Mouse (Mus musculus) right cerebral cortex, postnatal 36 days (tissue): ENCODE data around the gene Tmem163.
A peak's percentile ranks its signal among the peaks of the same experiment; 100 is the strongest.

Source experiments
- DNase-seq, 2 experiments: peaks; one replicate each; pipeline ENCODE4 v3.0.0; 2022; ENCODE audit warnings: low spot score in 2 of 2, mixed read lengths in 1 of 2

Gene Tmem163

DNA sequence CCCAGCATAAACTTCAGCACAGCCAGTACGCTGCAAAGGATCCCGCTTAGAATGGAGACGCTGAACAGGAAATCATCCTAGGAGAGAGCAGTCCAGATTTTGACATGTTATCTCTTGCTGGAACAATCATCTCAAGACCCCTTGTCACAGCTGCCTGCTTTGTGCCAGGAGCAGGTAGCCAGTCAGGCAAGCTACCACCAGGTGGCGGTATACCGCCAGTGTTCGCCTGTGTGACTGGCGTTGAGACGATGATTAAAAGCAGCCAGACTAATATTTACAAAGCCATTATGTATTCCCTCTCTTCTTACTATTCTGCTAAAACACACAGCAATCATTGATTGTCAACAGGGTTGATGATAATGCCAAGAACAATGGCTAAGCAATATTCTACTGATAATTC, 179.1 kb downstream of the Tmem163 start:
- peak; percentile 54 to 70 for DNase-seq

DNA sequence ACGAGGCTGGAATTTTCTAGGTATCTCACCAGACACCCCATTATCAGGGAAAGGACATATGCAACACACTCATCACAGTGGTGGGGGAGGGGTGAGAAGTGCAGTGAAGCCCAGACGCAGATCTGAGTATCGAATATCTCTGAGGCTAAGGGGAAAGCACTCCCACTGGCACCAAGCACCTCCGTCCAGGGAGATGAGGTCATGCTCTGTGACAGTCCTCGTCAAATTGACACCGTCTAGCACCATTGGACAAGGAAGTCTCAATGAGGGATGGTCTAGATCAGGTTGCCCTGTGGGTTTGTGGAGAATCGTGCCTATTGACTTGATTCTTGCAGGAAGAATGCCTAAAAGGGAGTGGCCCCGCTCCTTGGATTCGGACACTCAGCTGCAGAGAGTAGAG, 180.6 kb downstream of the Tmem163 start:
- no peak for DNase-seq

DNA sequence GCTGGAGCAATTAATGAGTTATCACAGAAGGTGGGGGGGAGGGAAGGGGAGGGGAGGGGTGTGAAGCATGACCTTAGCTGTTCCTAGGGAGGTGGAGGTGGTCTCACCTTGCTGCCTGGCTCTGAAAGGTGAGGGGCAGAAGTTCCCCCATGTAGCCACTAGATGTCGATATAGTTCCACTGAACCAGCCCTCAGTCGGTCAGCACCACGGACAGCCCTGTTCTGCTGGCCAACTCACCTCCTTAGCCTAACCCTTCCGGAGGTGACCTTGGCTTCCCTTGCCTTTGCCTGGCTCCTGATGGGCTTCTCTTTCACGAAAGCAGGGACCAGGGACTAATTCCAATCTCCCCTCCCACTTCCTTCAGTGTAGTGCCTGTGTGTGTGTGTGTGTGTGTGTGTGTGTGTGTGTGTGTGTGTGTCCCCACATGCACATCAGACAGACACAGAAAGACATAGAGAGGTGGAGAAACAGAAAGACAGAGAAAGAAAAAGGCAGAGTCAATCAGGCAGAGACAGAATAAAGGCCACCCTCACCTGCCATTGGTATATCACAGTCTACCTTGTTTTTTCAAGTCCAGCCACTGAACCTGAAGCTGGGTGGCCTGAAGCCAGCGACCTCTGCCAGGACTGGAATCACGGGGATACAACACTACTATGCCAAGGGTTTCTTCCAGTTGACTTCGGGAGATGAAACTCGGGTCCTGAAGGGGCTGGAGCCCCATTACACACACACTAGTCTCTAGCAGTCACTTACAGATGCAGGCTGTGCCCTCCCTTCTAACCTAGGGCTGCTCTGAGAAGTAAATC, 182.4 kb downstream of the Tmem163 start:
- no peak for DNase-seq

DNA sequence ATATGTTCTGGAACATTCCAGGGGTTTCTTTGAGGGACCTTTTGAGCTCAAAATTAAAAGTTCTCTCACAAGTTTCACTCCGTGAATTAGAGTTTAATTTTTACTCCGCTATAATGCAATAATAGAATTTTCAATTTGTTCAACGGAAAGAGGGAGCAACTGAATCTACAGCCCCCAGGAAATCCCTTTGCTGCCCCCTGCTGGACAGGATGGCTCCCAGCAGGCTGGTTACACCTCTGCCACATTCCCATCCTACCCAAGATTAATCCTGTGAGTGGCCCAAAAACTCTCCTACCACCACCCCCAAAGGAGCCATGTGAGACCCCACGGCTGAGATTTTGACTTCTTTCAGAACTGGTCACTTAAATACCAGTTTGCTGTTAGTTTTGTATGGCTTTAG, 192.2 kb downstream of the Tmem163 start:
- DNase-seq: no peak

DNA sequence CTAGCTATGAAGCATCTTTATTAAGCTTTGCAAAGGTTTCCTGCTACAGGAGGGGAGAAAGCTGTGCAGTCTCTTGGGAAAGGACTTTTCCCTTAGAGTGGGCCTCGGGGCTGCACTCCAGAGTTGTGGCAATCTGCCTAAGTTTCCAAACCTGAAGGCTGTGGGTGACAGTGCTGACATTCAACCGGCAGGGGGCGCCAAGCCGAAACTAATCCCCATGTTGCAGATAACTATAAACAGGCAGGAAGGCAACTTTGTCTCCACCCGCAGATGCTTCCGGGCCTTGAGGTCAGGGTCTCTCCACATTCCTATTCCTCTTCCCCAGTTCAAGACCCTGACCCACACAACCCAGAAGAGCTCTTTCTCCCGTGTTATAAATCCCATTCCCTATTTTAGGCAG, 194.5 kb downstream of the Tmem163 start:
- no peak for DNase-seq

DNA sequence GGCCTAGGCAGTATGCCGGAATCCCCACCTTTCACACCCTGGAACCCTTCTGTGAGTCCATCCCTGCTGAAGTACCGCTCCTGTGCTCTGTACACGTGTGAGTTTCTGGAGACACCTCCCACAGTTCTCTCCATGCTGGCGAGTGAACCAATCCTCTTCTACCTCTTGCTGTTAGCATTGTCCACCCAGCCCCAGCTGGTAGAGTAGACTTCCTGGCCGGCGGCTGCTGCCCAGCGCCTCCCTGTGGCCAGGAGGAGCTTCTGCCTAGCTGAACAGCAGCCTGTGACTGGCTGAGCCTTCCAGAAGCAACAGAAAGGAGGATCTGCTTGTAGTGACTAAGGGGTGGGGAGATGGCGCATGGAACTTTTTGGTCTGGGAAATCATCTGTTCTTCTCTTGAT, 195.2 kb downstream of the Tmem163 start:
- no peak for DNase-seq

DNA sequence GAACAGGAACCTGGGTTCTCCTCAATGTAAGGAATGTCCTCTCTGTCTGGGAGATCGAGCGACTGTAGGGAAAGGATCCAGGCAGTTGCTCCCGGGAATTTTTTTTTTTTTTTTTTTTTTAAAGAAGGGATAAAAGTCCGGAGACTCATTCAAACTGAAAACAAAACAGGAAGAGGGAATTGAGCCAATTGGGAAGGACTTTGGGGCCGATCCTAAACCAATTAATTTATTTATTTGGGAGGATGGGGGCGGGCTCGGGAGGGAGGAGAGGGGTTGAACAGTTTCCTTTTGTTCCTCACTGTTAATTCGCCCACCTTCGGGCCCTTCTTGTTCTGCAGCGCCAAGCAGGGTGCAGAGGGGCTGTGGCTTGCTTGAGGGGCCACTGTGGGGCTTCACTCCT, 196.4 kb downstream of the Tmem163 start:
- no peak for DNase-seq

DNA sequence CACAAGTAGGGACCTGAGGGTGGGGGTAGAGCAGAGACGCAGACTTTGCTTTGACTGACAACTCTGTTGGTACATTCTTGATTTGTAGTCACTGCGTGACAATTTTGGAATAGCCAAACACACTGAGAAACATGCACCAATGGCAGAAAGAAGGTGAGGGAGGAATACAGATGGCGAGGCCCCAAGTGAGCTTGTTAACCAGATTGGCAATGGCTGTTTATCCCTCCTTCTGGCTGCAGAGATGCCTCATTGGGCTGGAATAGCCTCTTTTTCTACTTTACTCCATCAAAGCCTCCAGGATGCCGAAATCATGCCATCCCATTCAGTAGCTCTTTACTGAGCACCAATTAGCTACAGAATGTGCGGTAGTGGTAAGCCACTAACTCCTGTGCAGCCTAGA, 203.6 kb downstream of the Tmem163 start:
- DNase-seq: no peak

DNA sequence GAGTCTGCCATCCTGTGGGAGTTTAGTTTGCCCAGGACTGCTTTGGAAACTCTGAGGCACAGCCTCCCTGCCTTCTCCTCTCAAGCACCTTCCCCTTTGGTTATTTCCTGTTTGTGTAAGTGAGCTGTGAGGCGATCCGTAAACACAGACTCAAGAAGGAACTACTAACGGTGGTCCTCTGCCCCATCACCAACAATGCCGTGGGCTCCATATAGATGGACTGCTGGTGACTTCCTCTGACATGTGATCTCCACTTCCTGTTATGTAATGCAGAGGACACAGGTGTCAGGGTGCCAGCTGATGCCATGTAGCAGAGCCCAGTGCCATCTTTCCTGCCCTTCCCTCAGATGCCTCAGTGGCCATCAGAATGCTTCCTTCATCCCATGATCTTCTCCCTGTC, 209.2 kb downstream of the Tmem163 start:
- DNase-seq: no peak

DNA sequence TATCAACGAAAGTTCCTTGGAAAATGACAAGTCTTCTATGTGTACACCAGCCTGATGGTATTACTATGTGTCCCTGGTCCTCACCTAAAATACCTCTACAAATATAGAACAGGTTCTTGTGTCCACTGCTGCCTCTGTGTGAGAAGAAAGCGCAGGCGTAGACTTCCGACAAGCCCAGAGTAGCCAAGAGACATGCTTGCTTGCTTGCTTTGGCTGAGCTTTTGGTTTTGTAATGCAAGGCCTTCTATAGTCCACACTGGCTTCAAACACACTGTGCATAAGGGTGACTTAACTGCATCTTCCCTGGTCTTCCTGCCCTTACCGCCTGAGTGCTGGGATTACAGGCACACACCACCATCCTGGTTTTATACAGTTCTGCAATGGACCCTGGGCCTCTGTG, 212.1 kb downstream of the Tmem163 start:
- no peak for DNase-seq

DNA sequence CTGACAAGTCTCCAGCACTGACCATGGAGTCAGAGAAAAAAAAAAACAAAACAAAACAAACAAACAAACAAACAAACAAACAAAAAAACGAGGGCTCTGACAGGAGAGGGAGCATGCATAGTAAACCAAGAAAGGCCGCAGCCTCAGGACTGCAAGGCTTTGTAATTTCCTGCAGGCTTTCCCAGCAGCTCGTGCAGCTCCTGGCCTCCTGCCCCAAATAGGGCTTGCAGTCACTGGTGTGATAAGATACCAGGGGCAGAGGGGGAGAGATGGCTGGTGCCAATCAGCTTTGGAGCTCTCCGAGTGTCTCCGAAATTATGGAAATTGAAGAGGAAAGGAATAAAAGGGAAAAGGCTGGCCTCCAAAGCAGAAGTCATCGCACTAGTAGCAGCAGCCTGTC, 214.1 kb downstream of the Tmem163 start:
- no peak for DNase-seq

DNA sequence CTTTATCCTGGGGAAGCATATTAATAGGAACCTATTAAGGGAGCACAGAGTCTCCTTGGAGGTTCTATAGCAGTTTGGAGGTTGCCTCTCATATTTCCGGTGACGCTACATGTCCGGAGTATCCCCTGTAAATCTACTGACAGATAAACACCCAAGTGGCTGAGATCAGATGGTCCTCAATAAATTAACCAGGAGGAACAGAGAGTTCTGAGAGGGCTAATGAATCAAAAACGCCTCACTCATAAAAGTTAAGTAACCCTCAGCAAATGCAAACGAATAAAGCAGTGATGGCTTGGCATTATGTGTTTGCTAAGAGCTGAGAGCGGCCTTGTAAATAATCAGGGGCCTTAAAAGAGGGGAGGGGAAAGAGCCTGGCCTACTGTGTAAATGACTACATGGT, 215.3 kb downstream of the Tmem163 start:
- DNase-seq: no peak

DNA sequence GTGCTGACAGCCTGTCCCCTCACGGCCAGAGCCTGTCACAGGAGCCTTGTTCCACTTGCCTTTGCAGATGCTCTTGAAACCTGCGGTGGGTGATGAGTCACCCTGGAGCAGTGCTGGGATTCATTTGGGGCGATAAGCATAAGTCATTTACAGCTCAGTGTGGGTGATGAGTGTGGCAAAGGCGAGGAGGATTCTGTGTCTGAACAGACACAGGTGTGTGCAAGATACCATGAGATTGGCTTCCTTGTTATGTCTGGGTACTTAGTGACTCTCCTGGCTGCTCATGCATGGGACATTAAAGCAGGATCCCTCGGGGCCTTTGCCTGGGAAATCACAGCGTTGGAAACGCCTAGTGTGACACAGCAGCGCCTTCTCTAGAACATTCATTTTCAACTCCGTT, 218.3 kb downstream of the Tmem163 start:
- peak in 1 of 2 experiments; percentile 44 for DNase-seq

DNA sequence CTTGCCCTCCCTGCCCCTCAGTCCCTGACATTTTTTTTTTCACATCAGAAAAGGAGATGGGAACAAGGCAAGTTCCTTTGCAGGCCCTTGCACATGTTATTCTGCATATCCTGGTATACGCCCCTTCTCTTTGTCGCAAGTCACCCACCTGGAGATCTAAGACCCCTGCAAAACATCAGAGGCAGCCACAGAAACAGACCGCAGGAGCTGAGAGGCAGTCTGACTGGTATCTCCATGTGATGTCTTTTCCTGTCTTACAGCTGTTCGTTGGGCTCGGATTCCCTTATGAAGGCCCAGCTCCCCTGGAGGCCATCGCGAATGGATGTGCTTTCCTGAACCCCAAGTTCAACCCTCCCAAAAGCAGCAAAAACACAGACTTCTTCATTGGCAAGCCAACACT, 219.8 kb downstream of the Tmem163 start:
- no peak for DNase-seq

DNA sequence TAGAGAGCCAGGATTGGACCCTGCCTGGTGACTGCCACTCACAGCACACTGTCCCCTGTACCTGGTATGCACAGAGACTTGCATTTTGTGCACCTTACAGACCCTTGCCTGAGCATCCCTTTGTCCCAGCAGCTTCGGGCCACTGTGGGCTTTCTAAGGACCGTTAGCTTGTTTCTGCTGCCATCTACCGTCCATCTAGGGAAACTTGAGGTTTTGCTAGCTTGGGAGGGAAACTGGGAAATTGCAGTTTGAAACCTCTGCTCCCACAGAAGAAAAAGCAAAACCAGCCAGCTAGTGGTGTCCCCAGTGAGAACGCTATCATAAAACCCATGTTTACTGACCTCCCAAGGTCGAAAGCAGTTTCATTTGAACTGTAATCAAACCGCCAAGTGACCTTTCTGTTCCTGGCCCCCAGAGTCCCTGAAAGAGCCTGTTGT, 220.3 kb downstream of the Tmem163 start:
- DNase-seq: peak in 1 of 2 experiments; percentile 26

DNA sequence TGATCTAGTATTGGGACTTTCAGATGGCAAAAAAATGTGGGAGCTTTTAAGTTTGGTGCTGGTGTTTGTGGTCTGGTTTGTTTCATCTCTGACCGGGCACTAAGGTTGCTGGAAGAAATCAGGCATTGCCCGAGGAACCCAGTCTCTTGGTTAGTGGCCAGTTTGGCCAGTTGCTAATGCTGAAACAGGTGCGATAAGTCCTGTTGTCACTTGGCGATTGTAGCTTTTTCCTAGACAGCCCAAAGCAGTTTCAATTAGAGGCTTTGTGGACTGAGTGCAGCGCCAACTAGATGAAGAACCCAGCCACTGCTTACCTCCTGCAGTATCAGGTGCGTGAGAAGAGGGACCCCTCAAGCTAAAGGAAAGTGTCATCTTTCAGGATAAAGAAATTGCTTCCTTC, 226.0 kb downstream of the Tmem163 start:
- no peak for DNase-seq

DNA sequence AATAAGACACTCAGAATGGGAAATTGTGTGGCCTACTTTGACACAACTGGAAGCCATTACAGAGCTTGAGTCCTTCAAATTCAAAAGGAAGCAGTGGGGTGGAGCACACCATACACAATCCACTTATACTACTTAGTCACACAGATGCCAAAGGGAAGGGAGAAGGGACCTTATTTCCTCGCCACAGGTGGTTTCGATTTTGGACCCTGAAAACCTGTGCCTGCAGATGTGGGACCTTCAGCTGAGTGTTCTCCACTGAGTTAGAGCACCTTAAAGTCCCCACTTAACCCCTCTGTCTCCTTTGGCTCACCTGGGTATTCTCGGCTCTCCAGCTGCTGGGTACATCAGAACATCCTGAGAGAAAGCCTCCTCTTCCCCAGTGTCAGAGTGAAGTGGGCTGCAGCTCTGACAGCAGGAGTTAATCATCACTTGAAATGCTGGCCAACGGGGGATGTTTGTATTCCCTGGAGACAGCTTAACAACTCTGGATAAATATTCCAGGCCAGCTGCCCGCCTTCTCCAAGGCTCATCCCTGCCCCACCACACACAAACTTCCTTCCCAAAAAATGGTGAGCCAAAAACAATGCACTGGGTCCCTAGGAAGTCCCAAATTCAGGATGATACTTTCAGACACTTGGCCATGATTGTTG, 234.4 kb downstream of the Tmem163 start:
- no peak for DNase-seq

DNA sequence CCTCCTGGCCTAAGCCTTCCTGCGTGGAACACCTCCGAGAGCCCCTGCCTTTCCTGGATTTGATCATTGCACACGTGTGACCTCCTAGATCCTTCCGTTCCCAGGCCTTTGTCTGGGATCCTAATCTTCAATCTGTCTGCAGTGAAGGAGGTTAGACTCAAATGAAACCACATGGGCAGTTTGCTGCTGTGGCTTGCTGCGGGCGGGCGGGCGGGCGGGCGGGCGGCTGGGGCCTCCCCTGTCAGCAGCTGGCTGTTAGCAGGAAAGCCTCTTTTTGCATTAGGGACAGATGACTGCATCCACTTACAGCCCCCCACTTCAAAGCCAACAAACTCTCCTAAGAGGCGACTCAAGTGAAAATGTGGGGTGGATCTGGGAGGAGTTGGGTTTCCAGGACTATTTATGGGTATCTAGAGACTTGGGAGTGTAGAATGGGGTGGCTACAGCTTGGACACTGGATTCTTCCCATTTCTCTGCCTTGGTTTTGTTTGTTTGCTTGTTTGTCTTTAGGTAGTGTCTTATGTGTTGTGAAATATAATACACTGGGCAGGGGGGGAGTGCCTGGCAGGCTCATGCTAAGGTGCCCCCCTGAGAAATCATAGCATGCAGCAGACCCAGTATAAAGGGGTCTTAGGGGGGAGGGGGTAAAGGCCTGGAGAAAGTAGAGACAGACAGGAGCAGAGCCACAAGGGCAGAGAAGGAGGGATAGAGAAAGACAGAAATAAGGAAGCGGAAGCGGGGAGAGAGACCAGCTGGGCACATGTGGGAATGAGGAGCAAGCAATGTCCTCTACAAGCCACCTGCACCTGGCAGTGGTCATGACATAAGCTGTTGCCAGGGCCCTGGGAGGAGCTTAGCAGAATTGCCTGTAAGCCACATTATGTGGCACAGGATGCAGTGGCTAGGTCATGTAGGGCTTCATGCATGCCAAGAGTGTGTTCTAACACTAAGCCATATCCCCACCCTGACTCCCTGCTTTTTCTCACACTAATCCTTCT, 236.2 kb downstream of the Tmem163 start:
- DNase-seq: no peak

DNA sequence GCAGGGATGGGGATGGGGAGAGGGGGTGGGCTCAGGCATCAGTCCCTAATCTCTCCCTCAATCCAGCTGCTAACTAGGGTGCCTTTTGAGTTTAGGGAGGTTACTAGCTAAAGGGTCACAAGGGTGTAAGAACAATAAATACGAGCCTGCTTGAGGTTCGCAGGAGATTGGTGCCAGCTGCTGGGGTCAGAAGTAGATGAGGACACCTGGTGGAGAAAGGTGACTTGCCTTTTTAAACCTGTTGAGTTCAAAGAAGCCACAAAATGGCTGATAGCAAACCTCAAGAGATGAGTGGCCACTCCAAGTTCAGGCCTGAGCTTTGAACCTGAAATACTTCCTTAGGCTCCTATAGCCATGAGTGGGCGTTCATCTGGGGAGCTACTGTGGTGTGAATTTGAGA, 237.6 kb downstream of the Tmem163 start:
- DNase-seq: no peak

DNA sequence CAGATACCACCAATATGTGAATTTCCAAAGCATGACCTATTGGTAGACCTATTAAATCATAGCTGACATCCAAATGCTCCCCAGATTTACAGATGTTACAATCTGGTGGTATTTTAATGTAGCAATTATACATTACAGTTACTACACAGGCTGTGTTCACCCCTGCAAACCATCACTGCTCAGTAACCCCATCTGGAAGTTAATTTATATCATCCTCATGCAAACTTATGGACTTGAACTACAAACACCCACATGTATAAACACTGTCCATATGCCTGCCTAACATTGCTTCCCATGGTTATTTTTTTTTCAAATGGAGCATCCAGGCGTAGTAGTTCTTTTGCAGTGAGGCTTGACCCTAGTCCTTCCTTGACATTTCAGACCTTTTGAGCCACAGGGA, 238.3 kb downstream of the Tmem163 start:
- DNase-seq: no peak

DNA sequence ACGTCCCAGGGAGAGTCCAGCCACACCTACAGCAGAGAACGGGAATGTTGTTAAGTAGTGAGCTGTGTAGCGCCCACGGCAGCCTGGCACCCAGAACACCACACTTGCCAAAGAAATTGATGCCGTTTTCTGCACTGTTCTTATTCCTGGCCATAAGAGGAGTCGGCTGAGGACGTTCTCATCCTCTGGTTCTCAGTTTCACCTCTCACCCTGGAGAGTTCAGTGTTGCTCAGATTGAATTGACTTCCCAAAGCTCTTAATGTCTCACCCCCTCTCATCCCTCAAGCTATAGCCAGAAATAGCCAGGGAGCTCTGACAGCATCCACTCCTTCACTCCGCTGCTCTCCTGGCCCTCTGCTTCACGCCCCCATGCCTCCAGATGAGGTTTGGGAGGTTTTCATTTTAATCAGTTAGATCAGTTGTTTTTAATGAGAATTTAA, 239.9 kb downstream of the Tmem163 start:
- peak; percentile 45 to 66 for DNase-seq

DNA sequence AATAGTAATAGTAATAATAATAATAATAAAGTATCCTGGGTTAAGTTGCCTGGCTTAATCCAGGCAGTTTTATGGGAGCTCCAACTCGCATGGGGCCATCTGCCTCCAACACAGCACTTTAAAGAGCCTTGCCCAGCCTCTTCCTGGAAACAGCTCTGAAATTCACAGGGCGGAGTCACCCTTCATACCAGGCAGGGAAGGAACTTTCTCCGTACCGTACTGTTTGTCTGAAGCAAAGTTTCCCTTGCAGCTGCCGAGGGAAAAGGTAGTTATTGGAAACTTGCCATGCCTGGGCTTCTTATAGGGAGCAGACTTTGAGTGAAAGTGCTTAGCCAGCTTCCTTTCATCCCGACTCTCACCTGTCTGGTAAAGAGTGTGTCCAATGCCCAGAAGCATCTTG, 242.3 kb downstream of the Tmem163 start:
- DNase-seq: no peak
